Mouse (Mus musculus) hindbrain, embryonic 11.5 days (tissue): ENCODE data around the gene Gm20388. TPM values are rescaled to one million over a fixed set of nuclear protein-coding genes. Genes with fewer than 3 reads are reported as not detected.

Experiments
- ATAC-seq: fragments of 200-750 bp; cut with Nextera tagmentation; 2 replicates; pipeline ENCODE4 v1.8.0; 2017; ENCODE audit warnings: mild to moderate bottlenecking, moderate TSS enrichment, moderate library complexity; ENCODE audit not compliant: low FRiP score
- DNase-seq: peaks from one replicate; pipeline ENCODE4 v3.0.0-alpha.2; 2015; ENCODE audit warnings: low spot score
- H3K27ac ChIP-seq: fragments of 300-500 bp; sonication (generic); 2 replicates; pipeline ENCODE4 v1.5.1; 2014; ENCODE audit warnings: mild to moderate bottlenecking, low read depth, low read length
- H3K27me3 ChIP-seq: fragments of 300-500 bp; sonication (generic); 2 replicates; pipeline ENCODE4 v1.6.1; 2014; ENCODE audit warnings: mild to moderate bottlenecking, low read length, moderate library complexity, mixed read lengths; ENCODE audit not compliant: control insufficient read depth, insufficient read depth
- H3K36me3 ChIP-seq: fragments of 300-500 bp; sonication (generic); 2 replicates; pipeline ENCODE4 v1.6.1; 2014; ENCODE audit warnings: mild to moderate bottlenecking, low read length, moderate library complexity, mixed read lengths; ENCODE audit not compliant: control insufficient read depth, insufficient read depth
- H3K4me1 ChIP-seq: fragments of 300-500 bp; sonication (generic); replicated peaks from 2 replicates; pipeline ENCODE4 v1.6.1; 2014; ENCODE audit warnings: low read length, mixed read lengths; ENCODE audit not compliant: control insufficient read depth, insufficient read depth
- H3K4me2 ChIP-seq: fragments of 300-500 bp; sonication (generic); replicated peaks from 2 replicates; pipeline ENCODE4 v1.6.1; 2014; ENCODE audit warnings: mild to moderate bottlenecking, low read depth, low read length
- H3K4me3 ChIP-seq: fragments of 300-500 bp; sonication (generic); 2 replicates; pipeline ENCODE4 v1.5.1; 2014; ENCODE audit warnings: low read depth, low read length
- H3K9ac ChIP-seq: fragments of 300-500 bp; sonication (generic); 2 replicates; pipeline ENCODE4 v1.6.1; 2014; ENCODE audit warnings: low read depth, low read length
- H3K9me3 ChIP-seq: fragments of 300-500 bp; sonication (generic); 2 replicates; pipeline ENCODE4 v1.6.1; 2016; ENCODE audit warnings: low read length; ENCODE audit not compliant: control insufficient read depth
- WGBS: fragments of 180-500 bp; shearing (Covaris S2); extraction: QIAGEN DNeasy Blood & Tissue Kit; methylation state at CpG from one replicate; pipeline ENCODE4 v1.1.7; 2014; 5-methylcytosine and 5-hydroxymethylcytosine counted together
- polyA plus RNA-seq: library from polyadenylated mRNA; unstranded; fragments of >200 nt; fragmentation: Nextera tagmentation; extraction: Ambion mirVana; gene quantifications from 2 replicates; pipeline ENCODE4 v1.2.1, GENCODE M21; 2014

Gene Gm20388
- polyA plus RNA-seq, 1 experiment from 2014 or later = 11.8 TPM

- ATAC-seq = no peak
- Histone ChIP-seq H3K9ac (no peak overlapping the region), H3K4me2 (no peak overlapping the region), H3K27me3 (no peaks in the 10 kb centered on the region), H3K27ac (no peak overlapping the region), H3K4me3 (no peak overlapping the region), H3K4me1 (no peaks in the 10 kb centered on the region), H3K36me3 (no peaks in the 10 kb centered on the region), H3K9me3 (no peaks in the 10 kb centered on the region; the same call in 1 of the 2 replicates)
- 35% methylated on average over 3 of the region's 3 CpGs for WGBS
- peak; percentile 86 for DNase-seq
These were observed 1840.8 kb downstream of the Gm20388 start for GRCm38 (mm10) chr8:121751407-121751806.

- no peaks in the 10 kb centered on the region for H3K4me1 ChIP-seq
- H3K9ac ChIP-seq = no peak overlapping the region
- ATAC-seq (no peak), DNase-seq (no peak)
- 76% methylated on average over 12 of the region's 12 CpGs for WGBS
- H3K4me2 ChIP-seq = no peak overlapping the region
- H3K9me3 ChIP-seq = no peaks in the 10 kb centered on the region
- H3K27ac ChIP-seq = no peak overlapping the region
- H3K4me3 ChIP-seq = no peak overlapping the region
- H3K36me3 ChIP-seq = no peaks in the 10 kb centered on the region
- no peaks in the 10 kb centered on the region for H3K27me3 ChIP-seq
These were observed 1847.8 kb downstream of the Gm20388 start for GRCm38 (mm10) chr8:121758470-121758869.

GRCm38 (mm10) chr8:121760484-121760883 is 1849.8 kb downstream of the Gm20388 start:
- no peaks in the 10 kb centered on the region for H3K36me3 ChIP-seq
- no peak overlapping the region for H3K4me3 ChIP-seq
- ATAC-seq (no peak), DNase-seq (no peak)
- H3K9ac ChIP-seq = no peak overlapping the region
- H3K9me3 ChIP-seq = no peaks in the 10 kb centered on the region
- no peak overlapping the region for H3K4me2 ChIP-seq
- no peaks in the 10 kb centered on the region for H3K4me1 ChIP-seq
- no peaks in the 10 kb centered on the region for H3K27me3 ChIP-seq
- H3K27ac ChIP-seq = no peak overlapping the region
- whole genome bisulfite sequencing = 84% methylated on average over 7 of the region's 7 CpGs

GRCm38 (mm10) chr8:121761480-121761879 is 1850.8 kb downstream of the Gm20388 start:
- Histone ChIP-seq H3K4me3 (no peak overlapping the region), H3K9me3 (no peaks in the 10 kb centered on the region), H3K4me1 (no peaks in the 10 kb centered on the region), H3K27ac (no peak overlapping the region), H3K27me3 (no peaks in the 10 kb centered on the region), H3K4me2 (no peak overlapping the region), H3K36me3 (no peaks in the 10 kb centered on the region), H3K9ac (no peak overlapping the region)
- peak; percentile 76 for DNase-seq
- WGBS = 35% methylated on average over 10 of the region's 10 CpGs
- ATAC-seq = no peak

GRCm38 (mm10) chr8:121762999-121763699 is 1852.5 kb downstream of the Gm20388 start:
- H3K36me3 ChIP-seq = no peaks in the 10 kb centered on the region
- H3K9ac ChIP-seq = no peak overlapping the region
- no peak overlapping the region for H3K4me3 ChIP-seq
- H3K9me3 ChIP-seq = no peaks in the 10 kb centered on the region
- DNase-seq (no peak), ATAC-seq (no peak)
- no peaks in the 10 kb centered on the region for H3K27me3 ChIP-seq
- no peak overlapping the region for H3K4me2 ChIP-seq
- 62% methylated on average over 7 of the region's 7 CpGs for whole genome bisulfite sequencing
- no peak overlapping the region for H3K27ac ChIP-seq
- H3K4me1 ChIP-seq = no peaks in the 10 kb centered on the region

GRCm38 (mm10) chr8:121763700-121764013 is 1853.0 kb downstream of the Gm20388 start:
- no peak overlapping the region for H3K4me2 ChIP-seq
- no peak for ATAC-seq
- H3K9me3 ChIP-seq = no peaks in the 10 kb centered on the region
- H3K36me3 ChIP-seq = no peaks in the 10 kb centered on the region
- DNase-seq = no peak
- no peak overlapping the region for H3K9ac ChIP-seq
- H3K4me1 ChIP-seq = no peaks in the 10 kb centered on the region
- WGBS = 77% methylated on average over 9 of the region's 9 CpGs
- no peaks in the 10 kb centered on the region for H3K27me3 ChIP-seq
- no peak overlapping the region for H3K27ac ChIP-seq
- no peak overlapping the region for H3K4me3 ChIP-seq

GRCm38 (mm10) chr8:121765594-121766138 is 1855.0 kb downstream of the Gm20388 start:
- Histone ChIP-seq H3K27ac (no peak overlapping the region), H3K4me1 (no peaks in the 10 kb centered on the region), H3K4me3 (no peak overlapping the region), H3K4me2 (no peak overlapping the region), H3K9me3 (no peaks in the 10 kb centered on the region), H3K27me3 (no peaks in the 10 kb centered on the region), H3K36me3 (no peaks in the 10 kb centered on the region), H3K9ac (no peak overlapping the region)
- ATAC-seq (no peak), DNase-seq (no peak)
- 83% methylated on average over 7 of the region's 7 CpGs for WGBS

GRCm38 (mm10) chr8:121769095-121769494 is 1858.5 kb downstream of the Gm20388 start:
- no peaks in the 10 kb centered on the region for H3K36me3 ChIP-seq
- H3K4me3 ChIP-seq = no peak overlapping the region
- H3K9me3 ChIP-seq = no peaks in the 10 kb centered on the region
- DNase-seq (no peak), ATAC-seq (no peak)
- H3K27me3 ChIP-seq = no peaks in the 10 kb centered on the region
- H3K4me1 ChIP-seq = peaks cover 6% of the 10 kb centered on the region; the same call in 1 of the 2 replicates
- WGBS = 70% methylated on average over 3 of the region's 3 CpGs
- no peak overlapping the region for H3K4me2 ChIP-seq
- no peak overlapping the region for H3K27ac ChIP-seq
- H3K9ac ChIP-seq = no peak overlapping the region

- H3K4me1 ChIP-seq = peaks cover 6% of the 10 kb centered on the region; the same call in 1 of the 2 replicates
- H3K36me3 ChIP-seq = no peaks in the 10 kb centered on the region
- H3K4me2 ChIP-seq = no peak overlapping the region
- WGBS = 87% methylated on average over 2 of the region's 2 CpGs
- no peaks in the 10 kb centered on the region for H3K9me3 ChIP-seq
- DNase-seq (no peak), ATAC-seq (no peak)
- H3K27ac ChIP-seq = no peak overlapping the region
- no peak overlapping the region for H3K9ac ChIP-seq
- H3K27me3 ChIP-seq = no peaks in the 10 kb centered on the region
- H3K4me3 ChIP-seq = no peak overlapping the region
These were observed 1859.0 kb downstream of the Gm20388 start for GRCm38 (mm10) chr8:121769621-121770020.
